In genomic region chr14:54228501-54228900, GRCm38 (mm10) we compare ENCODE assay signal across 9 mouse cellular contexts. TPM values are rescaled to one million over a fixed set of nuclear protein-coding genes. Genes with fewer than 3 reads are reported as not detected.
DNase-seq lines count a peak whose midpoint lies in the region; ATAC-seq and TF ChIP-seq lines count a peak whose summit lies in the region.
"Had no signal": no experiment of that assay in that cellular context is flagged by ENCODE, and none has a peak within 500 bp of the region (broad histone marks: within the 10 kb centered on the region; RNA-seq: fewer than 3 reads in every experiment).

No protein-coding gene starts in this region.

- no peak for TF ChIP-seq POLR2A in thymus, adult 2 months (IDR thresholded peaks at IDR 0.05; ENCODE audit: control insufficient read depth, extremely low read depth, insufficient read depth, low read length, poor library complexity)
- TF ChIP-seq POLR2A in limb, embryonic 14.5 days (IDR thresholded peaks at IDR 0.05; ENCODE audit: borderline replicate concordance, extremely low read depth, insufficient read depth, insufficient read length): no peak

- TF ChIP-seq CTCF in gastrocnemius, adult 2 months (IDR thresholded peaks at IDR 0.05): no peak
- TF ChIP-seq CTCF in thymus, adult 2 months (IDR thresholded peaks at IDR 0.05; ENCODE audit: borderline replicate concordance, control insufficient read depth, extremely low read depth, insufficient read depth, low read length, poor library complexity): no peak

- H3K27ac ChIP-seq in gastrocnemius, adult 2 months: 0 out of 2 replicates have a peak overlapping the region, but pooled peaks have one; percentile 73
- H3K27ac ChIP-seq in thymus, adult 2 months (ENCODE audit: control insufficient read depth, insufficient read depth, low read length): peak overlapping the region; percentile 97
- no peak overlapping the region for H3K27ac ChIP-seq in limb, embryonic 14.5 days (replicated peaks; ENCODE audit: low read depth, low read length)
- no peak overlapping the region for H3K27ac ChIP-seq in stomach, embryonic 16.5 days (ENCODE audit: low read length)

- H3K4me2 ChIP-seq in limb, embryonic 14.5 days (replicated peaks; ENCODE audit: low read depth, low read length, severe bottlenecking): peak overlapping the region; percentile 44
- H3K4me2 ChIP-seq in stomach, embryonic 16.5 days (ENCODE audit: low read depth, low read length): peak overlapping the region; percentile 52; the same call in 1 of the 2 replicates

- H3K36me3 ChIP-seq in thymus, adult 2 months (ENCODE audit: control insufficient read depth, insufficient read depth, low read length): peaks cover 15% of the 10 kb centered on the region
- no peaks in the 10 kb centered on the region for H3K36me3 ChIP-seq in limb, embryonic 14.5 days (ENCODE audit: control insufficient read depth, insufficient read depth, low read length)
- H3K36me3 ChIP-seq in stomach, embryonic 16.5 days (ENCODE audit: control insufficient read depth, insufficient read depth, low read length): no peaks in the 10 kb centered on the region

- no peaks in the 10 kb centered on the region for H3K27me3 ChIP-seq in thymus, adult 2 months (ENCODE audit: control insufficient read depth, insufficient read depth, low read length)
- H3K27me3 ChIP-seq in limb, embryonic 14.5 days (ENCODE audit: control insufficient read depth, insufficient read depth, low read length): no peaks in the 10 kb centered on the region
- H3K27me3 ChIP-seq in stomach, embryonic 16.5 days (ENCODE audit: control insufficient read depth, insufficient read depth, low read length): no peaks in the 10 kb centered on the region

- ATAC-seq in limb, embryonic 14.5 days (ENCODE audit: low FRiP score, low read depth): 0 out of 2 replicates have a peak, but pooled peaks have one; percentile 3
- no peak for ATAC-seq in stomach, embryonic 16.5 days (ENCODE audit: insufficient read depth, low FRiP score)

- H3K9ac ChIP-seq in limb, embryonic 14.5 days (ENCODE audit: low read depth, low read length, severe bottlenecking): 0 out of 2 replicates have a peak overlapping the region, but pooled peaks have one; percentile 36
- H3K9ac ChIP-seq in stomach, embryonic 16.5 days (ENCODE audit: low read length): peak overlapping the region; percentile 44

- WGBS in thymus, adult 2 months: 66% methylated on average over 7 of the region's 7 CpGs
- 10% methylated on average over 7 of the region's 7 CpGs for WGBS in limb, embryonic 14.5 days
- WGBS in stomach, embryonic 16.5 days: 24% methylated on average over 7 of the region's 7 CpGs

- H3K9me3 ChIP-seq in limb, embryonic 14.5 days (ENCODE audit: control insufficient read depth, low read length): no peaks in the 10 kb centered on the region
- no peaks in the 10 kb centered on the region for H3K9me3 ChIP-seq in stomach, embryonic 16.5 days (replicated peaks; ENCODE audit: control insufficient read depth, low read length)

- H3K4me1 ChIP-seq in thymus, adult 2 months (replicated peaks; ENCODE audit: control insufficient read depth, insufficient read depth, low read length): peaks cover 75% of the 10 kb centered on the region
- peaks cover 10% of the 10 kb centered on the region; the same call in 1 of the 2 replicates for H3K4me1 ChIP-seq in limb, embryonic 14.5 days (ENCODE audit: control insufficient read depth, insufficient read depth, low read length)
- peaks cover 39% of the 10 kb centered on the region for H3K4me1 ChIP-seq in stomach, embryonic 16.5 days (ENCODE audit: control insufficient read depth, insufficient read depth, low read length)

- H3K4me3 ChIP-seq in gastrocnemius, adult 2 months: peak overlapping the region; percentile 71
- no peak overlapping the region for H3K4me3 ChIP-seq in thymus, adult 2 months (ENCODE audit: control insufficient read depth, insufficient read depth, low read length)
- H3K4me3 ChIP-seq in limb, embryonic 14.5 days (replicated peaks; ENCODE audit: low read length): peak overlapping the region; percentile 21
- no peak overlapping the region for H3K4me3 ChIP-seq in stomach, embryonic 16.5 days (replicated peaks; ENCODE audit: low read length)

- DNase-seq in gastrocnemius, adult 2 months: no peak
- no peak for DNase-seq in gastrocnemius, postnatal 14 days
- no peak for DNase-seq in thymus, adult 2 months
- no peak for DNase-seq in thymus, adult 18-20 months
- DNase-seq in limb, embryonic 14.5 days (ENCODE audit: low spot score): no peak
- no peak for DNase-seq in gastrocnemius, adult 18-20 months (ENCODE audit: low spot score)
- no peak for DNase-seq in spleen, adult 12 weeks (ENCODE audit: low spot score)

- intact Hi-C loops in gastrocnemius, adult 2 months (cut with DNase I): loop anchor here (2.0 to 10.0 kb wide), 5 partner anchors 164 to 416 kb away; partner anchors contain the start of genes Ajuba, Cdh24 and Gm17606
- intact Hi-C loops in gastrocnemius, postnatal 14 days (cut with DNase I; ENCODE audit: low total_unique reads): loop anchor here (5.0 kb wide), 1 partner anchor 219 kb away; no protein-coding TSS in a partner anchor

RNA-seq across cellular contexts. Expression of gene Dad1, which starts 25.4 kb away (rescaled TPM):
- 10 to 100 TPM; 68.3 to 77.9 TPM for total RNA-seq in gastrocnemius, adult 2 months (2021)
- 10 to 100 TPM; 67.4 to 70.3 TPM for total RNA-seq in gastrocnemius, postnatal 14 days (2021)
- polyA plus RNA-seq in thymus, adult 2 months (2012; rRNA removed): 513 and 641 TPM in 2 replicates
- polyA plus RNA-seq in limb, embryonic 14.5 days (2012; rRNA removed): 248 and 505 TPM in 2 replicates
- polyA plus RNA-seq in limb, embryonic 14.5 days (2014; fragmentation: Nextera tagmentation; extraction: Ambion mirVana): 404 and 419 TPM in 2 replicates
- 391 and 448 TPM in 2 replicates for polyA plus RNA-seq in stomach, embryonic 16.5 days (2015; fragmentation: Nextera tagmentation; extraction: Ambion mirVana)
- total RNA-seq in gastrocnemius, adult 18-20 months (2021): 10 to 100 TPM; 66.6 to 77.4 TPM

RNA-seq across cellular contexts. Expression of gene Abhd4, which starts 25.5 kb away (rescaled TPM):
- total RNA-seq in gastrocnemius, adult 2 months (2021): 10 to 100 TPM; 18.9 to 19.3 TPM
- total RNA-seq in gastrocnemius, postnatal 14 days (2021): 10 to 100 TPM; 18.4 to 19.9 TPM
- 21.5 and 23.6 TPM in 2 replicates for polyA plus RNA-seq in thymus, adult 2 months (2012; rRNA removed)
- 27.7 and 31.9 TPM in 2 replicates for polyA plus RNA-seq in limb, embryonic 14.5 days (2012; rRNA removed)
- polyA plus RNA-seq in limb, embryonic 14.5 days (2014; fragmentation: Nextera tagmentation; extraction: Ambion mirVana): 58.4 and 58.7 TPM in 2 replicates
- polyA plus RNA-seq in stomach, embryonic 16.5 days (2015; fragmentation: Nextera tagmentation; extraction: Ambion mirVana): 51.7 and 57.0 TPM in 2 replicates
- 10 to 100 TPM; 19.4 to 19.5 TPM for total RNA-seq in gastrocnemius, adult 18-20 months (2021)

RNA-seq across cellular contexts. Expression of gene Olfr49, which starts 56.2 kb away (rescaled TPM):
- total RNA-seq in gastrocnemius, adult 2 months (2021): not detected
- total RNA-seq in gastrocnemius, postnatal 14 days (2021): not detected
- polyA plus RNA-seq in thymus, adult 2 months (2012; rRNA removed): not detected in 2 replicates
- polyA plus RNA-seq in limb, embryonic 14.5 days (2012; rRNA removed): not detected in 2 replicates
- polyA plus RNA-seq in limb, embryonic 14.5 days (2014; fragmentation: Nextera tagmentation; extraction: Ambion mirVana): not detected in 2 replicates
- polyA plus RNA-seq in stomach, embryonic 16.5 days (2015; fragmentation: Nextera tagmentation; extraction: Ambion mirVana): not detected in 2 replicates
- not detected for total RNA-seq in gastrocnemius, adult 18-20 months (2021)
- total RNA-seq: adrenal gland, postnatal 36 days had no signal

Comparison
In these comparisons a context has a peak if more than half of its experiments do, and no peak if none do; other contexts are left out.
1. H3K27ac ChIP-seq: peak in gastrocnemius, adult 2 months (single experiment) and thymus, adult 2 months (single experiment); none in limb, embryonic 14.5 days (single experiment) and stomach, embryonic 16.5 days (single experiment).
2. H3K4me3 ChIP-seq: peak in gastrocnemius, adult 2 months (single experiment) and limb, embryonic 14.5 days (single experiment); none in thymus, adult 2 months (single experiment) and stomach, embryonic 16.5 days (single experiment).